Mouse (Mus musculus) layer of hippocampus, postnatal 25 days (tissue): ENCODE results near the gene Rgp1. TPM values are rescaled to one million over a fixed set of nuclear protein-coding genes. Genes with fewer than 3 reads are reported as not detected.

Source experiments
- DNase-seq, 2 experiments: peaks; one replicate each; pipeline ENCODE4 v3.0.0; 2022; ENCODE audit warnings: mixed read lengths in 2 of 2, low spot score in 1 of 2; ENCODE audit errors: extremely low spot score in 1 of 2
- microRNA-seq, 2 experiments: library from miRNA; unstranded; fragments of <30 nt; microRNA quantifications; one replicate each; pipeline ENCODE4 v1.2.0; 2021
- total RNA-seq, 2 experiments: library from RNA; stranded (reverse); gene quantifications; 2 replicates each; pipeline ENCODE4 v1.2.3; 2021

Gene Rgp1
- total RNA-seq, 2 experiments from 2014 or later: 40.9 to 42.7 TPM

DNA sequence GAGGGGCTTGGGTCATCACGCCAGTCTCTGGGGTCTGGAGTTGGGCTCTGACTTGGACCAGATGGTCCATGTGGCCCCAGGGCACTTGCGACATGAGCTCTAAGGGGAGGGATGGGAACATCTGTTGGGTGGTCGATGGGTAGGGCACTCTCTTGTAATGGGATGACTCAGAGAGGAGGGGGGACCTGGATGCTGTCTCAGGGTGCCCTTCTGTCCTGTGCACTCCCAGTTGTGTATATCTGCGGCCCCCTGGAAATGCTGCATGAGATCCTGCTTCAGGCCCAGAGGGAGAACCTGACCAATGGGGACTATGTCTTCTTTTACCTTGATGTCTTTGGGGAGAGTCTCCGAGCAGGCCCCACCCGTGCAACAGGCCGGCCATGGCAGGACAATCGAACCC is 54.8 kb downstream of the Rgp1 start:
- no peak for DNase-seq

- DNase-seq: no peak
Observed at GRCm38 (mm10) chr4:43633736-43634135, 55.2 kb downstream of the Rgp1 start.

GRCm38 (mm10) chr4:43634621-43635374 is 56.3 kb downstream of the Rgp1 start:
- no peak for DNase-seq

GRCm38 (mm10) chr4:43636751-43637150 is 58.2 kb downstream of the Rgp1 start:
- no peak for DNase-seq

Small RNAs within 50 kb of the gene (microRNA-seq; reads per million reads assigned to microRNA genes)
- gene Gm25262: 0.18 to 0.20 reads per million in 2 experiments

Other genes with a start within 250 kb of the Rgp1 start
- 100 to 1,000 TPM; 122 to 123 TPM for gene Rusc2, start 196.7 kb upstream of the Rgp1 start, total RNA-seq
- 1 to 10 TPM in 1 of 2 experiments, under 1 TPM in 1; 0.59 to 3.1 TPM for gene Fam166b, start 149.6 kb upstream of the Rgp1 start, total RNA-seq
- 10 to 100 TPM; 74.1 to 77.6 TPM for gene Tesk1, start 136.8 kb upstream of the Rgp1 start, total RNA-seq
- under 1 TPM in 1 of 2 experiments, not detected in 1; 0.22 TPM for gene Cd72, start 124.1 kb upstream of the Rgp1 start, total RNA-seq
- gene Sit1, start 95.0 kb upstream of the Rgp1 start, total RNA-seq: not detected
- 10 to 100 TPM; 23.5 to 28.1 TPM for gene Ccdc107, start 85.8 kb upstream of the Rgp1 start, total RNA-seq
- under 1 TPM; 0.27 to 0.70 TPM for gene Arhgef39, start 79.0 kb upstream of the Rgp1 start, total RNA-seq
- under 1 TPM; 0.22 to 0.35 TPM for gene Car9, start 71.7 kb upstream of the Rgp1 start, total RNA-seq
- 1 to 10 TPM; 5.1 to 5.8 TPM for gene Tpm2, start 55.0 kb upstream of the Rgp1 start, total RNA-seq
- gene Creb3, start 16.4 kb upstream of the Rgp1 start, total RNA-seq: 10 to 100 TPM; 58.8 to 71.2 TPM
- gene Tln1, start 16.0 kb upstream of the Rgp1 start, total RNA-seq: 10 to 100 TPM; 40.9 to 47.3 TPM
- 10 to 100 TPM; 60.8 to 64.4 TPM for gene Gba2, start 158 bp downstream of the Rgp1 start, total RNA-seq
- gene Msmp, start 5.8 kb downstream of the Rgp1 start, total RNA-seq: not detected
- 10 to 100 TPM; 44.3 to 58.4 TPM for gene Npr2, start 53.2 kb downstream of the Rgp1 start, total RNA-seq
- gene Spag8, start 74.9 kb downstream of the Rgp1 start, total RNA-seq: 1 to 10 TPM; 1.4 to 1.5 TPM
- gene Hint2, start 77.8 kb downstream of the Rgp1 start, total RNA-seq: 10 to 100 TPM; 36.6 to 38.8 TPM
- gene Tmem8b, start 90.3 kb downstream of the Rgp1 start, total RNA-seq: 10 to 100 TPM; 66.5 to 70.9 TPM
- 1 to 10 TPM; 1.2 to 1.3 TPM for gene Fam221b, start 90.4 kb downstream of the Rgp1 start, total RNA-seq
- not detected for gene Olfr70, start 122.1 kb downstream of the Rgp1 start, total RNA-seq
- gene Olfr71, start 131.5 kb downstream of the Rgp1 start, total RNA-seq: not detected
- gene Hrct1, start 148.5 kb downstream of the Rgp1 start, total RNA-seq: 1 to 10 TPM in 1 of 2 experiments, under 1 TPM in 1; 0.54 to 1.2 TPM
- 1 to 10 TPM in 1 of 2 experiments, under 1 TPM in 1; 0.57 to 1.1 TPM for gene Spaar, start 151.3 kb downstream of the Rgp1 start, total RNA-seq
- not detected for gene Olfr159, start 192.3 kb downstream of the Rgp1 start, total RNA-seq
- not detected for gene Olfr156, start 245.2 kb downstream of the Rgp1 start, total RNA-seq